Mouse (Mus musculus): Measurements from ENCODE around the gene Defb42.

DNA sequence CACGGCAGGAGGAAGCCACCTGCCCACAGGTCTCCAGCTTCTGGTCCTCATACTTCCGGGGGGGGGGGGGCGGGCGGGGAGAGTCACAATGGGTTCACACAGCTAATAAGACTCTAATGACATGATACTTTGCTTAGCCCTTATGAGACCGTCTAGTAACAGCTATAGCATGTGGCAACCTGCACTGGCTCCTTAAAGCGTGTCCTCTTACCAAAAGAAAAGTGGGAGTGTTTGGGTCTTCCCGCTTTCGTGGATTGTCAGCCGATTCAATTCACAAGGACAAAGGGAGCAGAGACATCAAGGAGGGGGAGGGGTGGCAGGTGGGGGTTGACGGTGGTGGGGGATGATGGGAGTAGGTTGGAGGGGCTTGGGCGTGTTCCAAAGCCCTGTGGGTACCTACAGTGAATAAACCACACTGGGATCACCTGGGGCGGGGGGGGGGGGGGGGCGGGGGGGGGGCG lies 3.1 kb downstream of the Defb42 start, which contains the start of gene Defb30:
- TF ChIP-seq CTCF (IDR thresholded peaks at IDR 0.05; ENCODE audit: low read depth), result no peak
- no peak for TF ChIP-seq EP300 (IDR thresholded peaks at IDR 0.05; ENCODE audit: low read depth)
